10 mouse cellular contexts compared by ENCODE assay signal in genomic region chr2:170873382-170873781, GRCm38 (mm10).
DNase-seq lines count a peak whose midpoint lies in the region; ATAC-seq and TF ChIP-seq lines count a peak whose summit lies in the region.
"Had no signal": no experiment of that assay in that cellular context is flagged by ENCODE, and none has a peak within 500 bp of the region (broad histone marks: within the 10 kb centered on the region; RNA-seq: fewer than 3 reads in every experiment).

No protein-coding gene starts in this region.

- 11% methylated on average over 8 of the region's 8 CpGs for WGBS in kidney, embryonic 15.5 days
- 11% methylated on average over 8 of the region's 8 CpGs for WGBS in hindbrain, postnatal 0 days

- no peak for ATAC-seq in kidney, embryonic 15.5 days (replicated peaks; ENCODE audit: low FRiP score)
- no peak for ATAC-seq in hindbrain, postnatal 0 days

- H3K4me2 ChIP-seq in kidney, embryonic 15.5 days: no peak overlapping the region
- H3K4me2 ChIP-seq in hindbrain, postnatal 0 days (ENCODE audit: low read depth, low read length): no peak overlapping the region
- H3K4me2 ChIP-seq: embryonic facial prominence, embryonic 15.5 days had no signal

- H3K36me3 ChIP-seq in kidney, embryonic 15.5 days: no peaks in the 10 kb centered on the region
- H3K36me3 ChIP-seq in hindbrain, postnatal 0 days (ENCODE audit: insufficient read depth, low read length): no peaks in the 10 kb centered on the region
- H3K36me3 ChIP-seq: embryonic facial prominence, embryonic 15.5 days had no signal

- peak; percentile 75 for DNase-seq in kidney, adult 18-20 months
- peak; percentile 56 for DNase-seq in brain, embryonic 18.5 days (ENCODE audit: low read depth, low spot score)
- DNase-seq in hindbrain, postnatal 0 days (ENCODE audit: low spot score): peak; percentile 87
- peak; percentile 79 for DNase-seq in left cerebral cortex, postnatal 4 days
- DNase-seq in retina, adult 2 months (ENCODE audit: low read depth, low spot score): peak; percentile 41
- peak; percentile 43 for DNase-seq in urinary bladder, postnatal 10 days (ENCODE audit: low spot score)

- H3K27ac ChIP-seq in kidney, embryonic 15.5 days: no peak overlapping the region
- H3K27ac ChIP-seq in embryonic fibroblast, embryonic 13.5 days (ENCODE audit: insufficient read depth, low read length): no peak overlapping the region
- H3K27ac ChIP-seq in hindbrain, postnatal 0 days: no peak overlapping the region
- H3K27ac ChIP-seq: embryonic facial prominence, embryonic 15.5 days had no signal

- H3K4me1 ChIP-seq in kidney, embryonic 15.5 days: no peaks in the 10 kb centered on the region
- no peaks in the 10 kb centered on the region for H3K4me1 ChIP-seq in embryonic fibroblast, embryonic 13.5 days (ENCODE audit: control insufficient read depth, insufficient read depth, low read length)
- H3K4me1 ChIP-seq in hindbrain, postnatal 0 days (ENCODE audit: insufficient read depth, low read length): no peaks in the 10 kb centered on the region
- H3K4me1 ChIP-seq: embryonic facial prominence, embryonic 15.5 days had no signal

- TF ChIP-seq CTCF in embryonic fibroblast, embryonic 13.5 days (IDR thresholded peaks at IDR 0.05; ENCODE audit: borderline replicate concordance, insufficient read depth, low read length): peak; percentile 39; the same call in 1 of the 2 replicates
- peak; percentile 96 for TF ChIP-seq CTCF in hindbrain, postnatal 0 days (IDR thresholded peaks at IDR 0.05; ENCODE audit: low read depth)

- H3K9me3 ChIP-seq in kidney, embryonic 15.5 days (replicated peaks): no peaks in the 10 kb centered on the region
- no peaks in the 10 kb centered on the region for H3K9me3 ChIP-seq in hindbrain, postnatal 0 days (ENCODE audit: low read length)
- H3K9me3 ChIP-seq: embryonic facial prominence, embryonic 15.5 days had no signal

- TF ChIP-seq POLR2A in embryonic fibroblast, embryonic 13.5 days (IDR thresholded peaks at IDR 0.05; ENCODE audit: low read depth, low read length): no peak

- peaks cover 5% of the 10 kb centered on the region for H3K27me3 ChIP-seq in kidney, embryonic 15.5 days
- H3K27me3 ChIP-seq in hindbrain, postnatal 0 days (ENCODE audit: insufficient read depth, low read length): 0 out of 2 replicates have a peak, but pooled peaks cover under 1% of the 10 kb centered on the region

- no peak overlapping the region for H3K9ac ChIP-seq in kidney, embryonic 15.5 days
- no peak overlapping the region for H3K9ac ChIP-seq in hindbrain, postnatal 0 days (replicated peaks; ENCODE audit: low read length)
- H3K9ac ChIP-seq: embryonic facial prominence, embryonic 15.5 days had no signal

- intact Hi-C loops in left cerebral cortex, postnatal 4 days (cut with DNase I): loop anchor here (1.0 kb wide), 1 partner anchor 353 kb away; no protein-coding TSS in a partner anchor

- no peak overlapping the region for H3K4me3 ChIP-seq in kidney, embryonic 15.5 days (replicated peaks)
- H3K4me3 ChIP-seq in embryonic fibroblast, embryonic 13.5 days (ENCODE audit: insufficient read depth, low read length): no peak overlapping the region
- H3K4me3 ChIP-seq in hindbrain, postnatal 0 days (ENCODE audit: low read length): no peak overlapping the region
- H3K4me3 ChIP-seq: embryonic facial prominence, embryonic 15.5 days; myocyte had no signal
